Mouse (Mus musculus) CH12.LX (cell line): ENCODE results near the gene Ubxn6. TPM values are rescaled to one million over a fixed set of nuclear protein-coding genes. Genes with fewer than 3 reads are reported as not detected.

ENCODE experiments used
- DNase-seq: peaks from one replicate; pipeline ENCODE4 v3.0.0-alpha.2; 2013; ENCODE audit errors: extremely low read depth
- H3K27ac ChIP-seq: 2 replicates; pipeline ENCODE4 v1.5.1; 2012; ENCODE audit warnings: low read depth, mild to moderate bottlenecking, control low read depth, moderate library complexity; ENCODE audit not compliant: insufficient read depth
- H3K27me3 ChIP-seq: replicated peaks from 2 replicates; pipeline ENCODE3; 2012; ENCODE audit warnings: inconsistent platforms
- H3K36me3 ChIP-seq, 2 experiments: replicated peaks in 1 of 2; 2 replicates each; pipeline versions ENCODE3 to v1.6.1; 2012; ENCODE audit warnings: inconsistent platforms in 1 of 2, low read length in 1 of 2, mild to moderate bottlenecking in 1 of 2, mixed read lengths in 1 of 2, moderate library complexity in 1 of 2; ENCODE audit not compliant: control insufficient read depth in 1 of 2, insufficient read depth in 1 of 2
- H3K4me1 ChIP-seq, 2 experiments: 2 replicates each; pipeline ENCODE4 v1.6.1; 2012; ENCODE audit warnings: inconsistent platforms in 1 of 2, moderate library complexity in 1 of 2; ENCODE audit not compliant: insufficient read depth in 2 of 2, control insufficient read depth in 1 of 2
- H3K4me2 ChIP-seq: 2 replicates; pipeline ENCODE4 v1.6.1; 2012; ENCODE audit warnings: low read depth, mild to moderate bottlenecking, control low read depth; ENCODE audit not compliant: poor library complexity, insufficient read depth, severe bottlenecking
- H3K4me3 ChIP-seq, 3 experiments: fragments of 150-350 bp in 1 of 3; sonication (generic) in 1 of 3; replicated peaks in 1 of 3; 2 replicates each; pipeline versions ENCODE3 to v1.5.1; 2011 to 2012; ENCODE audit warnings: low read depth in 2 of 3, low read length in 2 of 3, mild to moderate bottlenecking in 2 of 3, moderate library complexity in 2 of 3, control low read depth in 1 of 3, improper control_type of control experiment in 1 of 3, inconsistent platforms in 1 of 3, mixed read lengths in 1 of 3; ENCODE audit not compliant: poor library complexity in 1 of 3
- H3K79me2 ChIP-seq: replicated peaks from 2 replicates; pipeline ENCODE4 v1.6.1; 2012; ENCODE audit warnings: mild to moderate bottlenecking, moderate library complexity; ENCODE audit not compliant: control insufficient read depth, poor library complexity, insufficient read depth, severe bottlenecking; ENCODE audit errors: extremely low read depth
- H3K9ac ChIP-seq: 2 replicates; pipeline ENCODE4 v1.6.1; 2012; ENCODE audit warnings: low read depth, mild to moderate bottlenecking, control low read depth, moderate library complexity; ENCODE audit not compliant: insufficient read depth
- H3K9me3 ChIP-seq: replicated peaks from 2 replicates; pipeline ENCODE3; 2012; ENCODE audit warnings: low read length, inconsistent platforms, mixed read lengths
- BHLHE40 ChIP-seq: IDR thresholded peaks from 2 replicates; pipeline ENCODE4 v1.6.1; 2011; ENCODE audit warnings: mild to moderate bottlenecking, low read depth, low read length, improper control_type of control experiment
- CHD1 ChIP-seq: IDR thresholded peaks from 2 replicates; pipeline ENCODE4 v1.6.1; 2012; ENCODE audit warnings: low read depth, low read length, improper control_type of control experiment, inconsistent platforms
- CHD2 ChIP-seq: IDR thresholded peaks from 2 replicates; pipeline ENCODE4 v1.6.1; 2011; ENCODE audit warnings: low read length, improper control_type of control experiment
- CTCF ChIP-seq, 2 experiments: IDR thresholded peaks in 1 of 2; conservative IDR thresholded peaks in 1 of 2; 2 replicates each; pipeline ENCODE4 v1.5.1; 2011 to 2012; ENCODE audit warnings: low read depth in 2 of 2, low read length in 2 of 2, improper control_type of control experiment in 1 of 2, inconsistent platforms in 1 of 2, mild to moderate bottlenecking in 1 of 2, moderate library complexity in 1 of 2
- ELF1 ChIP-seq: IDR thresholded peaks from 2 replicates; pipeline ENCODE4 v1.6.1; 2014; ENCODE audit warnings: low read depth, mild to moderate bottlenecking, inconsistent platforms, low read length, improper control_type of control experiment
- EP300 ChIP-seq: IDR thresholded peaks from 2 replicates; pipeline ENCODE4 v1.6.1; 2011; ENCODE audit warnings: low read length, improper control_type of control experiment
- GABPA ChIP-seq: IDR thresholded peaks from 2 replicates; pipeline ENCODE4 v1.6.1; 2012; ENCODE audit warnings: low read depth, low read length, improper control_type of control experiment, inconsistent platforms; ENCODE audit not compliant: insufficient replicate concordance
- HCFC1 ChIP-seq: IDR thresholded peaks from 2 replicates; pipeline ENCODE4 v1.6.1; 2012; ENCODE audit warnings: low read depth, mild to moderate bottlenecking, inconsistent platforms, low read length, improper control_type of control experiment
- KAT2A ChIP-seq: IDR thresholded peaks from 2 replicates; pipeline ENCODE4 v1.6.1; 2012; ENCODE audit warnings: low read length, improper control_type of control experiment, inconsistent platforms; ENCODE audit not compliant: insufficient replicate concordance
- NELFE ChIP-seq: IDR thresholded peaks from 2 replicates; pipeline ENCODE4 v1.6.1; 2011; ENCODE audit warnings: low read depth, low read length, improper control_type of control experiment
- POLR2A ChIP-seq: IDR thresholded peaks from 2 replicates; pipeline ENCODE4 v1.6.1; 2011; ENCODE audit warnings: low read depth, mild to moderate bottlenecking, improper control_type of control experiment, low read length
- POLR2AphosphoS2 ChIP-seq: IDR thresholded peaks from 2 replicates; pipeline ENCODE4 v1.6.1; 2011; ENCODE audit warnings: low read depth, low read length, improper control_type of control experiment
- SIN3A ChIP-seq: IDR thresholded peaks from 2 replicates; pipeline ENCODE4 v1.6.1; 2012; ENCODE audit warnings: low read length, improper control_type of control experiment, inconsistent platforms
- TBP ChIP-seq: conservative IDR thresholded peaks from 2 replicates; pipeline ENCODE4 v1.6.1; 2011; ENCODE audit warnings: low read depth, low read length, improper control_type of control experiment
- TCF12 ChIP-seq: IDR thresholded peaks from 2 replicates; pipeline ENCODE4 v1.6.1; 2014; ENCODE audit warnings: low read depth, mild to moderate bottlenecking, inconsistent platforms, low read length, improper control_type of control experiment
- USF1 ChIP-seq: IDR thresholded peaks from 2 replicates; pipeline ENCODE4 v1.6.1; 2014; ENCODE audit warnings: low read depth, mild to moderate bottlenecking, inconsistent platforms, low read length, improper control_type of control experiment
- ZC3H11A ChIP-seq: IDR thresholded peaks from 2 replicates; pipeline ENCODE4 v1.6.1; 2012; ENCODE audit warnings: low read depth, mild to moderate bottlenecking, inconsistent platforms, low read length, improper control_type of control experiment
- ZNF384 ChIP-seq: IDR thresholded peaks from 2 replicates; pipeline ENCODE4 v1.6.1; 2012; ENCODE audit warnings: low read depth, low read length, improper control_type of control experiment, inconsistent platforms
- dilution Hi-C: fragments of 300-500 bp; cut with MboI; formaldehyde crosslinking; loops from 2 replicates; pipeline ENCODE4 v1.14.3; 2020; ENCODE audit warnings: low sequenced_read_pairs; ENCODE audit not compliant: extremely low pct_unique_long_range_greater_than_20kb, extremely low pct_ligation_motif_present
- in situ Hi-C: fragments of 300-500 bp; cut with MboI; formaldehyde crosslinking; loops from 3 replicates; pipeline ENCODE4 v1.14.3; 2019; ENCODE audit warnings: low sequenced_read_pairs, low pct_ligation_motif_present, low pct_unique_long_range_greater_than_20kb, mixed read lengths
- polyA plus RNA-seq: library from polyadenylated mRNA; unstranded; fragments of >175 nt; gene quantifications from 2 replicates; pipeline ENCODE4 v1.2.1, GENCODE M21; 2012; ENCODE audit warnings: low read depth; ENCODE audit not compliant: insufficient read length
- total RNA-seq, 2 experiments: library from RNA; depleted of rRNA; stranded (reverse); fragments of 300-350 nt in 1 of 2; fragments of >200 nt in 1 of 2; gene quantifications; 2 replicates each; pipeline ENCODE4 v1.2.3; 2012 to 2014

Ubxn6 gene
- total and polyA plus RNA-seq, 3 experiments = 24.6 to 29.1 (median 26.8) TPM

DNA sequence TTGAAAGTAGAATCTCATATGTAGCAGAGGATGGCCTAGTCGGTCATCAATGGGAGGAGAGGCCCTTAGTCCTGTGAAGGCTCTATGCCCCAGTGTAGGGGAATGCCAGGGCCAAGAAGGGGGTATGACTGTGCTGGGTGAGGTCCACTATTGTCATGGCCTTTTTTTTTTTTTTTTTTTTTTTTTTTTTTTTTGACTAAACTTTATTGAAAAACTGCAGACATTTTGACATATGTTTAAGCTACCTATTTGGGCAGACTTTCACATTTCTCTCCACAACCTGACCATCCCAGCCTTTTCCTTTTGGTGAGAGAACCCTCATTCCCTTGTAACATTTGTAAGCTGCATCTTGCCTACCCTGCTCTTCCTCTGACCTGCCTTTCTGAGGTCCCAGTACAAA, 17.5 kb upstream of the Ubxn6 start:
- Histone ChIP-seq H3K4me1 (no peaks in the 10 kb centered on the region), H3K4me3 (no peak overlapping the region), H3K27ac (no peak overlapping the region), H3K36me3 (peaks cover 53 to 83% of the 10 kb centered on the region in 2 experiments), H3K9ac (no peak overlapping the region), H3K9me3 (no peaks in the 10 kb centered on the region), H3K4me2 (no peak overlapping the region), H3K27me3 (no peaks in the 10 kb centered on the region), H3K79me2 (no peaks in the 10 kb centered on the region)
- DNase-seq = no peak
- dilution Hi-C loops (no loop called here), in situ Hi-C loops (no loop called here)
- TF ChIP-seq ZC3H11A (no peak), ZNF384 (peak; percentile 96), USF1 (no peak)

DNA sequence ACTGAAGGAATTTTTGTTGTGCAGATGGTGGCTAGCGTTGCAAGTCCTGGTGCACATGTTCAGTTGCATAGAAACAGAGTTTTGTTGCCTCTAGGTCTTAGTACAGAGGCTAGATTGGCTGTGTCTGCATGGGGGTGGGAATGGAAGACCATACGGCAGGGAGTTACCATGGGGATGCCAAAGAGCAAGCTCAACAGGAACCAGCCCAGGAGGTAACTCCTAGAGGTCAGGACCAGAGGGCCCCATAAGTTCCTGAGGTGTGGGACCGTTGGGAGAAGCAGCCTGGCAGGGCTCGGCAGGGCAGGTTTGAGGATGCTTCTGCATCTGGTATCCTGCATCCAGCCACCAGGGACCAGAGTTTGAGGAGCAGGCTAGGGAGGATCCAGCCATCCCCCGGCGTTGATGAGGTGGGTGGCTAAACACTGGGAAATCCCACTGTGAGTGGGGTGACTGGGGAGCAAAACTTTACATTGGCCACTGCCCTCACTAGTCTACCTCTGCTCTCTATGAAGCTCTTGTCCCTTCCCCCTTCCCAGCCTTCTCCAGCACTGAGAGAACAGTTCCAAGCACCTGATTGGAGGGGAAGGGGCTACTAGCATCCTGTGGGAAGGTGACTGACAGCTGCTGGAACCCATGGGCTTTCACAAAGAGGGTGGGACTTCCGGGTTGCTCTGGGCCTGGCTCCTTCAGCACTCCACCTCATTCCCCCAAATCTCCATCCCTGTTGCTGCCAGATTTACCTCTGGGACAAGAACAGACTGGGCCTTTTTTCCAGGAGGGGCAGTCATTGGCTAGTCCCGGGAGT, 6.2 kb upstream of the Ubxn6 start:
- peak; percentile 93 for DNase-seq

DNA sequence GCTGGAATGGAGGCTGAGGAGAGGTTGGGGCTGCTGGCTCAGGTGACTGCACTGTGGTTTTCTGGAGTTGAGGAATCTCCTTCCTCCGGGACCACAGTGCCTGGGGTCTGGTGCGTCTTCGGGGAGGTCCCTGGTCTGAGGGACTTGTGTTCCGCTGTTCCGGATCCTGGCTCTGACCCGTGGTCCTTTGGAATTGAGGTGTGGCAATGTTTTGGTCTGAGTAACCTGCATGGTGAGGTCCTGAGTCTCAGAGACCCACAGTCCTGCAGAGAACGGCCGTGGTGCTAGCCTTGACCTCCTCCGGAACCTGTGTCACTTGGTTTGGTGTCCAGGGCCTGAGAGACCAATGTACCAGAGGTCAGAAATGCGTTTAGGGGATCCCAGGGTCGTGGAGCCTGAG, 5.1 kb upstream of the Ubxn6 start:
- Histone ChIP-seq H3K27ac (no peak overlapping the region), H3K79me2 (peaks cover 20% of the 10 kb centered on the region), H3K27me3 (no peaks in the 10 kb centered on the region), H3K4me2 (peak overlapping the region; percentile 49), H3K9ac (peak overlapping the region; percentile 89), H3K4me3 (peak overlapping the region; percentile 71 to 94 (median 90)), H3K4me1 (peaks cover 0 to 42% of the 10 kb centered on the region in 2 experiments; a peak in 3 of 4 replicates), H3K9me3 (no peaks in the 10 kb centered on the region), H3K36me3 (peaks cover 8 to 26% of the 10 kb centered on the region in 2 experiments)
- DNase-seq = no peak
- in situ Hi-C loops (loop anchor here (5.0 kb wide), 2 partner anchors 37 to 38 kb away; partner anchors contain the start of genes Chaf1a and Plin5), dilution Hi-C loops (no loop called here)
- TF ChIP-seq ZC3H11A (no peak), EP300 (no peak)

More for the DNA sequence above, 6.2 kb upstream of the Ubxn6 start:
- peak overlapping the region; percentile 49 for H3K4me2 ChIP-seq
- H3K27me3 ChIP-seq = no peaks in the 10 kb centered on the region
- H3K9ac ChIP-seq = peak overlapping the region; percentile 89
- in situ Hi-C loops = loop anchor here (5.0 kb wide), 1 partner anchor 36 kb away; the partner anchor contains the start of gene Plin5
- 0 out of 2 replicates have a peak overlapping the region, but pooled peaks have one; percentile 8 for H3K27ac ChIP-seq
- dilution Hi-C loops = no loop called here
- TF ChIP-seq HCFC1 = peak; percentile 81
- peak; percentile 93 for TF ChIP-seq ELF1
- TF ChIP-seq TCF12 = no peak
- 0 out of 2 replicates have a peak, but pooled peaks have one; percentile 24 for TF ChIP-seq POLR2AphosphoS2
- TF ChIP-seq SIN3A = peak; percentile 34; the same call in 1 of the 2 replicates
- peak; percentile 71 for TF ChIP-seq POLR2A
- no peak for TF ChIP-seq BHLHE40
- TF ChIP-seq CTCF (conservative IDR thresholded peaks at IDR 0.05 in 1 of 2, IDR thresholded peaks at IDR 0.05 in 1 of 2; ENCODE audit: low read depth in 2 of 2, low read length in 2 of 2) = no peak
- no peak for TF ChIP-seq CHD1
- TF ChIP-seq GABPA = no peak
- TF ChIP-seq NELFE = peak; percentile 55
- TF ChIP-seq CHD2 = peak; percentile 94
- no peak for TF ChIP-seq ZNF384
- TF ChIP-seq TBP = peak; percentile 72; the same call in 1 of the 2 replicates
- TF ChIP-seq KAT2A = 0 out of 2 replicates have a peak, but pooled peaks have one; percentile 67
- H3K9me3 ChIP-seq = no peaks in the 10 kb centered on the region
- peaks cover 11 to 35% of the 10 kb centered on the region in 2 experiments for H3K36me3 ChIP-seq
- peaks cover 20% of the 10 kb centered on the region for H3K79me2 ChIP-seq
- H3K4me3 ChIP-seq = peak overlapping the region; percentile 71 to 94 (median 90)
- H3K4me1 ChIP-seq = peaks cover 0 to 34% of the 10 kb centered on the region in 2 experiments; a peak in 3 of 4 replicates
